Mouse (Mus musculus): ENCODE measurements around the gene Gm20390. TPM values are rescaled to one million over a fixed set of nuclear protein-coding genes. Genes with fewer than 3 reads are reported as not detected.
A peak's percentile ranks its signal among the peaks of the same experiment; 100 is the strongest.

Gene Gm20390
- polyA plus RNA-seq, 1 experiment from 2014 or later, result 434 TPM

GRCm38 (mm10) chr11:93969799-93970198 is 1.7 kb upstream of the Gm20390 start:
- Histone ChIP-seq H3K36me3 (ENCODE audit: control insufficient read depth, insufficient read depth, low read length) (peaks cover 12% of the 10 kb centered on the region), H3K27me3 (replicated peaks; ENCODE audit: control insufficient read depth, insufficient read depth, low read length) (no peaks in the 10 kb centered on the region), H3K4me1 (ENCODE audit: control insufficient read depth, insufficient read depth, low read length) (0 out of 2 replicates have a peak, but pooled peaks cover 7% of the 10 kb centered on the region), H3K9ac (ENCODE audit: low read length) (no peak overlapping the region), H3K4me2 (ENCODE audit: low read length) (no peak overlapping the region), H3K4me3 (ENCODE audit: low read depth, low read length) (no peak overlapping the region), H3K27ac (ENCODE audit: low read depth, low read length) (no peak overlapping the region), H3K9me3 (replicated peaks; ENCODE audit: control insufficient read depth, low read length) (no peaks in the 10 kb centered on the region)
- WGBS, result 68% methylated on average over 1 of the region's 1 CpGs
- ATAC-seq, result no peak
- no peak for DNase-seq (ENCODE audit: low spot score)

- no peak overlapping the region for H3K27ac ChIP-seq (ENCODE audit: low read depth, low read length)
- WGBS, result 92% methylated on average over 6 of the region's 6 CpGs
- no peaks in the 10 kb centered on the region for H3K9me3 ChIP-seq (replicated peaks; ENCODE audit: control insufficient read depth, low read length)
- H3K4me1 ChIP-seq (ENCODE audit: control insufficient read depth, insufficient read depth, low read length), result 0 out of 2 replicates have a peak, but pooled peaks cover 7% of the 10 kb centered on the region
- no peak overlapping the region for H3K4me3 ChIP-seq (ENCODE audit: low read depth, low read length)
- H3K27me3 ChIP-seq (replicated peaks; ENCODE audit: control insufficient read depth, insufficient read depth, low read length), result no peaks in the 10 kb centered on the region
- ATAC-seq (no peak), DNase-seq (ENCODE audit: low spot score) (no peak)
- no peak overlapping the region; the same call in 1 of the 2 replicates for H3K9ac ChIP-seq (ENCODE audit: low read length)
- H3K36me3 ChIP-seq (ENCODE audit: control insufficient read depth, insufficient read depth, low read length), result peaks cover 18% of the 10 kb centered on the region
- H3K4me2 ChIP-seq (ENCODE audit: low read length), result peak overlapping the region; percentile 47; the same call in 1 of the 2 replicates
Observed at GRCm38 (mm10) chr11:93969171-93969570, 1.1 kb upstream of the Gm20390 start.

GRCm38 (mm10) chr11:93968848-93969128 is 695 bp upstream of the Gm20390 start:
- ATAC-seq (0 out of 2 replicates have a peak, but pooled peaks have one; percentile 2), DNase-seq (ENCODE audit: low spot score) (no peak)
- H3K4me3 ChIP-seq (ENCODE audit: low read depth, low read length), result peak overlapping the region; percentile 72
- no peaks in the 10 kb centered on the region for H3K27me3 ChIP-seq (replicated peaks; ENCODE audit: control insufficient read depth, insufficient read depth, low read length)
- H3K9me3 ChIP-seq (replicated peaks; ENCODE audit: control insufficient read depth, low read length), result no peaks in the 10 kb centered on the region
- peak overlapping the region; percentile 53; the same call in 1 of the 2 replicates for H3K9ac ChIP-seq (ENCODE audit: low read length)
- 47% methylated on average over 6 of the region's 6 CpGs for WGBS
- peak overlapping the region; percentile 47 for H3K4me2 ChIP-seq (ENCODE audit: low read length)
- peak overlapping the region; percentile 63; the same call in 1 of the 2 replicates for H3K27ac ChIP-seq (ENCODE audit: low read depth, low read length)
- H3K4me1 ChIP-seq (ENCODE audit: control insufficient read depth, insufficient read depth, low read length), result 0 out of 2 replicates have a peak, but pooled peaks cover 7% of the 10 kb centered on the region
- peaks cover 22% of the 10 kb centered on the region for H3K36me3 ChIP-seq (ENCODE audit: control insufficient read depth, insufficient read depth, low read length)

- peak overlapping the region; percentile 71; the same call in 1 of the 2 replicates for H3K27ac ChIP-seq (ENCODE audit: low read depth, low read length)
- peak overlapping the region; percentile 73 for H3K4me2 ChIP-seq (ENCODE audit: low read length)
- peak overlapping the region; percentile 78 for H3K9ac ChIP-seq (ENCODE audit: low read length)
- H3K4me3 ChIP-seq (ENCODE audit: low read depth, low read length), result peak overlapping the region; percentile 72
- H3K9me3 ChIP-seq (replicated peaks; ENCODE audit: control insufficient read depth, low read length), result no peaks in the 10 kb centered on the region
- WGBS, result 3% methylated on average over 11 of the region's 11 CpGs
- H3K36me3 ChIP-seq (ENCODE audit: control insufficient read depth, insufficient read depth, low read length), result peaks cover 36% of the 10 kb centered on the region
- DNase-seq (ENCODE audit: low spot score) (peak; percentile 8), ATAC-seq (no peak)
- 0 out of 2 replicates have a peak, but pooled peaks cover 7% of the 10 kb centered on the region for H3K4me1 ChIP-seq (ENCODE audit: control insufficient read depth, insufficient read depth, low read length)
- no peaks in the 10 kb centered on the region for H3K27me3 ChIP-seq (replicated peaks; ENCODE audit: control insufficient read depth, insufficient read depth, low read length)
Observed at GRCm38 (mm10) chr11:93967381-93967780, 712 bp downstream of the Gm20390 start.

GRCm38 (mm10) chr11:93965391-93965790 is 2.7 kb downstream of the Gm20390 start:
- Histone ChIP-seq H3K9me3 (replicated peaks; ENCODE audit: control insufficient read depth, low read length) (no peaks in the 10 kb centered on the region), H3K36me3 (ENCODE audit: control insufficient read depth, insufficient read depth, low read length) (peaks cover 54% of the 10 kb centered on the region), H3K27ac (ENCODE audit: low read depth, low read length) (no peak overlapping the region), H3K4me3 (ENCODE audit: low read depth, low read length) (no peak overlapping the region), H3K27me3 (replicated peaks; ENCODE audit: control insufficient read depth, insufficient read depth, low read length) (no peaks in the 10 kb centered on the region), H3K4me1 (ENCODE audit: control insufficient read depth, insufficient read depth, low read length) (0 out of 2 replicates have a peak, but pooled peaks cover 7% of the 10 kb centered on the region), H3K4me2 (ENCODE audit: low read length) (no peak overlapping the region), H3K9ac (ENCODE audit: low read length) (no peak overlapping the region)
- no peak for DNase-seq (ENCODE audit: low spot score)
- ATAC-seq, result no peak
- 95% methylated on average over 6 of the region's 6 CpGs for WGBS

GRCm38 (mm10) chr11:93963013-93963412 is 5.1 kb downstream of the Gm20390 start:
- 83% methylated on average over 4 of the region's 4 CpGs for WGBS
- Histone ChIP-seq H3K36me3 (ENCODE audit: control insufficient read depth, insufficient read depth, low read length) (peaks cover 77% of the 10 kb centered on the region), H3K4me3 (ENCODE audit: low read depth, low read length) (no peak overlapping the region), H3K27me3 (replicated peaks; ENCODE audit: control insufficient read depth, insufficient read depth, low read length) (no peaks in the 10 kb centered on the region), H3K4me2 (ENCODE audit: low read length) (no peak overlapping the region), H3K9ac (ENCODE audit: low read length) (no peak overlapping the region), H3K4me1 (ENCODE audit: control insufficient read depth, insufficient read depth, low read length) (0 out of 2 replicates have a peak, but pooled peaks cover 3% of the 10 kb centered on the region), H3K9me3 (replicated peaks; ENCODE audit: control insufficient read depth, low read length) (no peaks in the 10 kb centered on the region), H3K27ac (ENCODE audit: low read depth, low read length) (no peak overlapping the region)
- DNase-seq (ENCODE audit: low spot score) (no peak), ATAC-seq (no peak)

GRCm38 (mm10) chr11:93961482-93961881 is 6.6 kb downstream of the Gm20390 start:
- no peaks in the 10 kb centered on the region for H3K9me3 ChIP-seq (replicated peaks; ENCODE audit: control insufficient read depth, low read length)

GRCm38 (mm10) chr11:93957746-93958145 is 10.3 kb downstream of the Gm20390 start:
- ATAC-seq (no peak), DNase-seq (ENCODE audit: low spot score) (no peak)
- whole genome bisulfite sequencing, result 87% methylated on average over 4 of the region's 4 CpGs
- Histone ChIP-seq H3K4me1 (ENCODE audit: control insufficient read depth, insufficient read depth, low read length) (peaks cover 9% of the 10 kb centered on the region), H3K27me3 (replicated peaks; ENCODE audit: control insufficient read depth, insufficient read depth, low read length) (no peaks in the 10 kb centered on the region), H3K36me3 (ENCODE audit: control insufficient read depth, insufficient read depth, low read length) (peaks cover 61% of the 10 kb centered on the region), H3K4me3 (ENCODE audit: low read depth, low read length) (no peak overlapping the region), H3K27ac (ENCODE audit: low read depth, low read length) (no peak overlapping the region), H3K9me3 (replicated peaks; ENCODE audit: control insufficient read depth, low read length) (no peaks in the 10 kb centered on the region), H3K9ac (ENCODE audit: low read length) (no peak overlapping the region), H3K4me2 (ENCODE audit: low read length) (no peak overlapping the region)

More at GRCm38 (mm10) chr11:93961482-93961881, 6.6 kb downstream of the Gm20390 start:
- H3K4me2 ChIP-seq (ENCODE audit: low read length), result no peak overlapping the region
- H3K4me1 ChIP-seq (ENCODE audit: control insufficient read depth, insufficient read depth, low read length), result no peaks in the 10 kb centered on the region; the same call in 1 of the 2 replicates
- 93% methylated on average over 6 of the region's 6 CpGs for WGBS
- H3K36me3 ChIP-seq (ENCODE audit: control insufficient read depth, insufficient read depth, low read length), result peaks cover 83% of the 10 kb centered on the region
- no peak overlapping the region for H3K9ac ChIP-seq (ENCODE audit: low read length)
- no peak for DNase-seq (ENCODE audit: low spot score)
- no peaks in the 10 kb centered on the region for H3K27me3 ChIP-seq (replicated peaks; ENCODE audit: control insufficient read depth, insufficient read depth, low read length)
- no peak overlapping the region for H3K4me3 ChIP-seq (ENCODE audit: low read depth, low read length)
- no peak for ATAC-seq
- no peak overlapping the region for H3K27ac ChIP-seq (ENCODE audit: low read depth, low read length)

GRCm38 (mm10) chr11:93957031-93957555 is 11.0 kb downstream of the Gm20390 start:
- WGBS, result 84% methylated on average over 2 of the region's 2 CpGs
- Histone ChIP-seq H3K4me3 (ENCODE audit: low read depth, low read length) (no peak overlapping the region), H3K27ac (ENCODE audit: low read depth, low read length) (no peak overlapping the region), H3K9me3 (replicated peaks; ENCODE audit: control insufficient read depth, low read length) (no peaks in the 10 kb centered on the region), H3K4me2 (ENCODE audit: low read length) (no peak overlapping the region), H3K36me3 (ENCODE audit: control insufficient read depth, insufficient read depth, low read length) (peaks cover 61% of the 10 kb centered on the region), H3K9ac (ENCODE audit: low read length) (no peak overlapping the region), H3K4me1 (ENCODE audit: control insufficient read depth, insufficient read depth, low read length) (peaks cover 9% of the 10 kb centered on the region), H3K27me3 (replicated peaks; ENCODE audit: control insufficient read depth, insufficient read depth, low read length) (no peaks in the 10 kb centered on the region)
- ATAC-seq (no peak), DNase-seq (ENCODE audit: low spot score) (no peak)

All from forebrain, embryonic 14.5 days (tissue).